Mouse (Mus musculus) CH12.LX (cell line): Measurements from ENCODE around the gene Gm40193.

Source experiments
- CTCF ChIP-seq, 2 experiments: IDR thresholded peaks in 1 of 2; conservative IDR thresholded peaks in 1 of 2; 2 replicates each; pipeline ENCODE4 v1.5.1; 2011 to 2012; ENCODE audit warnings: low read depth in 2 of 2, low read length in 2 of 2, improper control_type of control experiment in 1 of 2, inconsistent platforms in 1 of 2, mild to moderate bottlenecking in 1 of 2, moderate library complexity in 1 of 2
- JUN ChIP-seq: IDR thresholded peaks from 2 replicates; pipeline ENCODE4 v1.6.1; 2011; ENCODE audit warnings: low read depth, mild to moderate bottlenecking, low read length, improper control_type of control experiment, moderate library complexity; ENCODE audit not compliant: insufficient read depth
- KAT2A ChIP-seq: IDR thresholded peaks from 2 replicates; pipeline ENCODE4 v1.6.1; 2012; ENCODE audit warnings: low read length, improper control_type of control experiment, inconsistent platforms; ENCODE audit not compliant: insufficient replicate concordance
- MAX ChIP-seq: IDR thresholded peaks from 2 replicates; pipeline ENCODE4 v1.6.1; 2011; ENCODE audit warnings: low read length, improper control_type of control experiment
- POLR2A ChIP-seq: IDR thresholded peaks from 2 replicates; pipeline ENCODE4 v1.6.1; 2011; ENCODE audit warnings: low read depth, mild to moderate bottlenecking, improper control_type of control experiment, low read length
- RCOR1 ChIP-seq: conservative IDR thresholded peaks from 2 replicates; pipeline ENCODE4 v1.6.1; 2012; ENCODE audit warnings: low read depth, mild to moderate bottlenecking, inconsistent platforms, low read length, improper control_type of control experiment
- UBTF ChIP-seq: IDR thresholded peaks from 2 replicates; pipeline ENCODE4 v1.6.1; 2012; ENCODE audit warnings: low read depth, mild to moderate bottlenecking, inconsistent platforms, low read length, improper control_type of control experiment, moderate library complexity
- ZNF384 ChIP-seq: IDR thresholded peaks from 2 replicates; pipeline ENCODE4 v1.6.1; 2012; ENCODE audit warnings: low read depth, low read length, improper control_type of control experiment, inconsistent platforms

DNA sequence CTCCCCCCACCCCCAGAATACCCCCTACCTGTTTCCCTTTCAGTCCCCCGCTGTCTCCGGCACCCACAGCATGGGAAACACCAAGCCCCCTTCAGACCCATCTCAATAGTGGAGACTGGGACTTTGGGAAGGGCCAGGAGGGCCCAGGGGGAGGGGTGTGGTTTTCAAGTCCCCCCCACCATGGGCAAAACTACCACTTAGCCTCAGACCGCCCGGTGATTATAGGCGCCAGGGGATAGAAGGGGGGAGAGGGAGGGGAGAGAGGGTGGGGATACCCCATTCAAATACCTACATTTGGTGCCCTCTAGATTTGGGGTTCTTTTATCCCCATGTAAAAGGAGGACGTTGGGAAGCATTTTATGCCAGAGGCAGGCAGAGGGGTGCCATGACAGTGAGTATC lies at the start of gene Gm40193:
- no peak for TF ChIP-seq CTCF (conservative IDR thresholded peaks at IDR 0.05 in 1 of 2, IDR thresholded peaks at IDR 0.05 in 1 of 2; ENCODE audit: low read depth in 2 of 2, low read length in 2 of 2)
- no peak for TF ChIP-seq JUN
- no peak for TF ChIP-seq UBTF
- TF ChIP-seq KAT2A: no peak
- TF ChIP-seq RCOR1: no peak
- TF ChIP-seq MAX: no peak
- no peak for TF ChIP-seq POLR2A
- no peak for TF ChIP-seq ZNF384
